In genomic region chr9:7913953-7914352, GRCm38 (mm10) we compare ENCODE assay signal across 8 mouse cellular contexts. TPM values are rescaled to one million over a fixed set of nuclear protein-coding genes. Genes with fewer than 3 reads are reported as not detected.
DNase-seq lines count a peak whose midpoint lies in the region; ATAC-seq and TF ChIP-seq lines count a peak whose summit lies in the region.

No protein-coding gene starts in this region.

- 0 out of 2 replicates have a peak, but pooled peaks have one; percentile 40 for ATAC-seq in cerebellum, adult (ENCODE audit: insufficient number of reproducible peaks, low FRiP score, low TSS enrichment)
- ATAC-seq in liver, postnatal 0 days: peak; percentile 39; the same call in 1 of the 2 replicates

- H3K36me3 ChIP-seq in liver, postnatal 0 days (replicated peaks; ENCODE audit: insufficient read depth, low read length): no peaks in the 10 kb centered on the region

- no peak for TF ChIP-seq EP300 in liver, postnatal 0 days (IDR thresholded peaks at IDR 0.05; ENCODE audit: low read depth)

- no peaks in the 10 kb centered on the region for H3K9me3 ChIP-seq in liver, postnatal 0 days (ENCODE audit: low read length)

- intact Hi-C loops in heart, postnatal 10 days (cut with DNase I): loop anchor here (5.0 kb wide), 1 partner anchor 88 kb away; the partner anchor contains the start of gene Yap1
- intact Hi-C loops in gastrocnemius, postnatal 14 days (cut with DNase I; ENCODE audit: low total_unique reads): no loop called here

- no peak for TF ChIP-seq CTCF in liver, postnatal 0 days (IDR thresholded peaks at IDR 0.05; ENCODE audit: low read depth)

- H3K4me2 ChIP-seq in liver, postnatal 0 days (ENCODE audit: low read depth, low read length): peak overlapping the region; percentile 63

- H3K4me1 ChIP-seq in liver, postnatal 0 days (ENCODE audit: insufficient read depth): peaks cover 6% of the 10 kb centered on the region; the same call in 1 of the 2 replicates

- H3K27me3 ChIP-seq in liver, postnatal 0 days (ENCODE audit: insufficient read depth, low read length): no peaks in the 10 kb centered on the region

- H3K4me3 ChIP-seq in liver, postnatal 0 days (ENCODE audit: low read depth, low read length): peak overlapping the region; percentile 25; the same call in 1 of the 2 replicates

- H3K9ac ChIP-seq in liver, postnatal 0 days (replicated peaks): no peak overlapping the region

- no peak for DNase-seq in cerebellum, adult 11 months
- peak; percentile 33 for DNase-seq in Muller cell, postnatal 12 days (ENCODE audit: inconsistent ontology term)
- peak; percentile 8 to 21 for DNase-seq in heart, postnatal 10 days
- no peak for DNase-seq in liver, postnatal 0 days
- DNase-seq in gastrocnemius, postnatal 14 days: no peak
- no peak for DNase-seq in gastrocnemius, postnatal 25 days
- no peak for DNase-seq in urinary bladder, postnatal 36 days (ENCODE audit: low spot score in 2 of 2)

- WGBS in liver, postnatal 0 days (ENCODE audit: insufficient replicate concordance): 68% methylated on average over 19 of the region's 19 CpGs

- H3K27ac ChIP-seq in liver, postnatal 0 days (ENCODE audit: low read depth): no peak overlapping the region

RNA-seq across cellular contexts. Expression of gene Birc3, which starts 41.0 kb away (rescaled TPM):
- 10 to 100 TPM in 1 of 2 experiments, 1 to 10 TPM in 1; 8.5 to 12.0 TPM for total RNA-seq in heart, postnatal 10 days (2021)
- 7.2 and 7.8 TPM in 2 replicates for polyA plus RNA-seq in liver, postnatal 0 days (2015; fragmentation: Nextera tagmentation; extraction: Ambion mirVana)
- 1 to 10 TPM; 6.1 to 8.5 TPM for total RNA-seq in gastrocnemius, postnatal 14 days (2021)
- total RNA-seq in gastrocnemius, postnatal 25 days (2021): 1 to 10 TPM; 6.5 to 6.6 TPM

Comparison
In these comparisons a context has a peak if more than half of its experiments do, and no peak if none do; other contexts are left out.
1. DNase-seq: peak in Muller cell, postnatal 12 days (single experiment) and heart, postnatal 10 days (2 of 2); none in cerebellum, adult 11 months (single experiment), liver, postnatal 0 days (single experiment), gastrocnemius, postnatal 14 days (single experiment), gastrocnemius, postnatal 25 days (single experiment) and urinary bladder, postnatal 36 days (0 of 2).